Mouse (Mus musculus): ENCODE measurements around the gene Cul9.

GRCm38 (mm10) chr17:46520385-46520979, 25.7 kb downstream of the Cul9 start:
- TF ChIP-seq CTCF (IDR thresholded peaks at IDR 0.05; ENCODE audit: insufficient read depth, low read depth, low read length) (no peak), POLR2A (IDR thresholded peaks at IDR 0.05; ENCODE audit: insufficient read depth, low read depth, low read length) (no peak)
